Comparison of ENCODE assay signal across 17 mouse cellular contexts in genomic region chr9:54809953-54810352, GRCm38 (mm10). TPM values are rescaled to one million over a fixed set of nuclear protein-coding genes. Genes with fewer than 3 reads are reported as not detected.
DNase-seq lines count a peak whose midpoint lies in the region; ATAC-seq lines count a peak whose summit lies in the region.
"Had no signal": no experiment of that assay in that cellular context is flagged by ENCODE, and none has a peak within 500 bp of the region (broad histone marks: within the 10 kb centered on the region; RNA-seq: fewer than 3 reads in every experiment).

No protein-coding gene starts in this region.

- DNase-seq in midbrain, embryonic 14.5 days, result peak; percentile 9
- DNase-seq in hindbrain, embryonic 11.5 days (ENCODE audit: low spot score), result no peak
- no peak for DNase-seq in cerebellum, postnatal 25 days
- DNase-seq in B cell, adult 2 months, result no peak
- no peak for DNase-seq in kidney, postnatal 4 days
- DNase-seq: adrenal gland, adult 2 months; cerebellum, adult 8-10 months; heart, postnatal 4 days; kidney, adult 11 months; kidney, postnatal 10 days; thymus, postnatal 36 days had no signal

- H3K9me3 ChIP-seq in midbrain, embryonic 14.5 days (ENCODE audit: control insufficient read depth, low read length), result no peaks in the 10 kb centered on the region
- no peaks in the 10 kb centered on the region for H3K9me3 ChIP-seq in midbrain, embryonic 15.5 days
- H3K9me3 ChIP-seq in hindbrain, embryonic 11.5 days (ENCODE audit: control insufficient read depth, low read length), result no peaks in the 10 kb centered on the region
- H3K9me3 ChIP-seq in limb, embryonic 12.5 days, result no peaks in the 10 kb centered on the region
- H3K9me3 ChIP-seq: heart, embryonic 13.5 days; lung, embryonic 15.5 days had no signal

- ATAC-seq in midbrain, embryonic 14.5 days (ENCODE audit: low FRiP score, low TSS enrichment), result no peak
- no peak for ATAC-seq in midbrain, embryonic 15.5 days (replicated peaks)
- ATAC-seq in hindbrain, embryonic 11.5 days (ENCODE audit: low FRiP score), result no peak
- no peak for ATAC-seq in limb, embryonic 12.5 days (ENCODE audit: insufficient number of reproducible peaks, insufficient read depth, low FRiP score, low TSS enrichment, low read depth)

- no peak overlapping the region for H3K4me2 ChIP-seq in midbrain, embryonic 14.5 days (ENCODE audit: low read length)
- no peak overlapping the region for H3K4me2 ChIP-seq in midbrain, embryonic 15.5 days
- H3K4me2 ChIP-seq in hindbrain, embryonic 11.5 days (replicated peaks; ENCODE audit: low read depth, low read length), result no peak overlapping the region
- H3K4me2 ChIP-seq in limb, embryonic 12.5 days, result no peak overlapping the region
- H3K4me2 ChIP-seq: heart, embryonic 13.5 days; liver, embryonic 11.5 days; lung, embryonic 15.5 days had no signal

- H3K27me3 ChIP-seq in midbrain, embryonic 14.5 days (ENCODE audit: control insufficient read depth, insufficient read depth, low read length), result no peaks in the 10 kb centered on the region
- H3K27me3 ChIP-seq in midbrain, embryonic 15.5 days (replicated peaks), result no peaks in the 10 kb centered on the region
- no peaks in the 10 kb centered on the region for H3K27me3 ChIP-seq in hindbrain, embryonic 11.5 days (ENCODE audit: control insufficient read depth, insufficient read depth, low read length)
- H3K27me3 ChIP-seq in limb, embryonic 12.5 days, result no peaks in the 10 kb centered on the region
- H3K27me3 ChIP-seq: lung, embryonic 15.5 days had no signal

- WGBS in midbrain, embryonic 14.5 days, result 37% methylated on average over 4 of the region's 4 CpGs
- WGBS in midbrain, embryonic 15.5 days, result 32% methylated on average over 4 of the region's 4 CpGs
- 28% methylated on average over 4 of the region's 4 CpGs for WGBS in hindbrain, embryonic 11.5 days
- 21% methylated on average over 4 of the region's 4 CpGs for WGBS in limb, embryonic 12.5 days

- no peaks in the 10 kb centered on the region for H3K36me3 ChIP-seq in midbrain, embryonic 14.5 days (ENCODE audit: control insufficient read depth, insufficient read depth, low read length)
- H3K36me3 ChIP-seq in midbrain, embryonic 15.5 days (replicated peaks), result no peaks in the 10 kb centered on the region
- H3K36me3 ChIP-seq in hindbrain, embryonic 11.5 days (ENCODE audit: control insufficient read depth, insufficient read depth, low read length), result no peaks in the 10 kb centered on the region
- no peaks in the 10 kb centered on the region for H3K36me3 ChIP-seq in limb, embryonic 12.5 days
- H3K36me3 ChIP-seq: heart, embryonic 13.5 days; lung, embryonic 15.5 days had no signal

- no peaks in the 10 kb centered on the region for H3K4me1 ChIP-seq in midbrain, embryonic 14.5 days (ENCODE audit: control insufficient read depth, insufficient read depth, low read length)
- H3K4me1 ChIP-seq in midbrain, embryonic 15.5 days, result no peaks in the 10 kb centered on the region
- H3K4me1 ChIP-seq in hindbrain, embryonic 11.5 days (replicated peaks; ENCODE audit: control insufficient read depth, insufficient read depth, low read length), result peaks cover 5% of the 10 kb centered on the region; the same call in 1 of the 2 replicates
- peaks cover 14% of the 10 kb centered on the region for H3K4me1 ChIP-seq in limb, embryonic 12.5 days (replicated peaks)
- H3K4me1 ChIP-seq: heart, embryonic 13.5 days; lung, embryonic 15.5 days had no signal

- no peak overlapping the region for H3K27ac ChIP-seq in midbrain, embryonic 14.5 days (replicated peaks; ENCODE audit: low read depth, low read length)
- H3K27ac ChIP-seq in midbrain, embryonic 15.5 days, result no peak overlapping the region
- peak overlapping the region; percentile 42; the same call in 1 of the 2 replicates for H3K27ac ChIP-seq in hindbrain, embryonic 11.5 days (ENCODE audit: low read depth, low read length)
- peak overlapping the region; percentile 8; the same call in 1 of the 2 replicates for H3K27ac ChIP-seq in limb, embryonic 12.5 days
- H3K27ac ChIP-seq: heart, embryonic 13.5 days; lung, embryonic 15.5 days had no signal

- no peak overlapping the region for H3K4me3 ChIP-seq in midbrain, embryonic 14.5 days (replicated peaks; ENCODE audit: low read depth, low read length)
- no peak overlapping the region for H3K4me3 ChIP-seq in midbrain, embryonic 15.5 days
- H3K4me3 ChIP-seq in hindbrain, embryonic 11.5 days (ENCODE audit: low read depth, low read length), result no peak overlapping the region
- H3K4me3 ChIP-seq in limb, embryonic 12.5 days (replicated peaks), result no peak overlapping the region
- H3K4me3 ChIP-seq: heart, embryonic 13.5 days; lung, embryonic 15.5 days had no signal

- H3K9ac ChIP-seq in midbrain, embryonic 14.5 days (replicated peaks; ENCODE audit: low read length), result no peak overlapping the region
- H3K9ac ChIP-seq in midbrain, embryonic 15.5 days, result no peak overlapping the region
- H3K9ac ChIP-seq in hindbrain, embryonic 11.5 days (ENCODE audit: low read depth, low read length), result no peak overlapping the region
- no peak overlapping the region for H3K9ac ChIP-seq in limb, embryonic 12.5 days (replicated peaks)
- H3K9ac ChIP-seq: heart, embryonic 13.5 days; lung, embryonic 15.5 days had no signal

RNA-seq across cellular contexts. Expression of gene Crabp1, which starts 45.4 kb away (rescaled TPM):
- polyA plus RNA-seq in midbrain, embryonic 14.5 days (2014; fragmentation: Nextera tagmentation; extraction: Ambion mirVana), result 34.8 and 35.1 TPM in 2 replicates
- polyA plus RNA-seq in midbrain, embryonic 15.5 days (2015; fragmentation: Nextera tagmentation; extraction: Ambion mirVana), result 22.4 and 25.1 TPM in 2 replicates
- polyA plus RNA-seq in hindbrain, embryonic 11.5 days (2014; fragmentation: Nextera tagmentation; extraction: Ambion mirVana), result 1,117 and 1,232 TPM in 2 replicates
- polyA plus RNA-seq in limb, embryonic 12.5 days (2016; fragmentation: Nextera tagmentation; extraction: Ambion mirVana), result 302 and 358 TPM in 2 replicates
- polyA plus RNA-seq: C2C12 had no signal

RNA-seq across cellular contexts. Expression of gene Ireb2, which starts 53.6 kb away (rescaled TPM):
- polyA plus RNA-seq in midbrain, embryonic 14.5 days (2014; fragmentation: Nextera tagmentation; extraction: Ambion mirVana), result 40.2 and 62.3 TPM in 2 replicates
- 38.1 and 41.0 TPM in 2 replicates for polyA plus RNA-seq in midbrain, embryonic 15.5 days (2015; fragmentation: Nextera tagmentation; extraction: Ambion mirVana)
- 66.0 and 76.6 TPM in 2 replicates for polyA plus RNA-seq in hindbrain, embryonic 11.5 days (2014; fragmentation: Nextera tagmentation; extraction: Ambion mirVana)
- polyA plus RNA-seq in limb, embryonic 12.5 days (2016; fragmentation: Nextera tagmentation; extraction: Ambion mirVana), result 53.2 and 55.9 TPM in 2 replicates

Comparison
In these comparisons a context has a peak if more than half of its experiments do, and no peak if none do; other contexts are left out.
1. H3K27ac ChIP-seq: peak in hindbrain, embryonic 11.5 days (single experiment) and limb, embryonic 12.5 days (single experiment); none in midbrain, embryonic 14.5 days (single experiment) and midbrain, embryonic 15.5 days (single experiment).